Mouse (Mus musculus) cerebellum, adult (tissue): Measurements from ENCODE around the gene Ccdc33.

ENCODE experiments used
- ATAC-seq: cut with Nextera tagmentation; 2 replicates; pipeline ENCODE4 v1.9.2; 2017; ENCODE audit warnings: mild to moderate bottlenecking, moderate library complexity, mixed read lengths; ENCODE audit not compliant: insufficient number of reproducible peaks, low FRiP score, low TSS enrichment

The Ccdc33 gene

DNA sequence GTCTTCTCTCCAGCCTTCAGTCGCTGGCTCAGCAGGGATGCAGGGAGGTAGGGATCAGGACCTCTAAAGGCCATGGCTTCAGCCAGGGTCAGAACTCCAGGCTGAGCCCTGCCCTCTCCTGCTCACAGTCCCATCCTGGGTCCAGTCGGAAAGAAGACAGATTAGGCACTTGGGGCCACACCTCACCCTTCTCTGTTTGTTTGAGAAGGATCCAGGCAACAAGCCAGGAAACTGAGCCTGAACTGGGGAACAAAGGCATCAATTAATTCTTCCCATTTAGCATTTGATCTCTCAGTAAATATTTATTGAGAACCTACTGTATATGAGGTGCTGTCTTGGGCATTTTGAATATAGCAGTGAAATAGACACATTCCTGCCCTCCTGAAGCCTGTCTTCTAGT, at the start of gene Ccdc33:
TSS of gene Ccdc33 (minus strand) at position 153 of the 400 bp plus-strand sequence.
- ATAC-seq = no peak

- ATAC-seq = no peak
Measured at GRCm38 (mm10) chr9:58165779-58166178, 47.2 kb upstream of the Ccdc33 start.

DNA sequence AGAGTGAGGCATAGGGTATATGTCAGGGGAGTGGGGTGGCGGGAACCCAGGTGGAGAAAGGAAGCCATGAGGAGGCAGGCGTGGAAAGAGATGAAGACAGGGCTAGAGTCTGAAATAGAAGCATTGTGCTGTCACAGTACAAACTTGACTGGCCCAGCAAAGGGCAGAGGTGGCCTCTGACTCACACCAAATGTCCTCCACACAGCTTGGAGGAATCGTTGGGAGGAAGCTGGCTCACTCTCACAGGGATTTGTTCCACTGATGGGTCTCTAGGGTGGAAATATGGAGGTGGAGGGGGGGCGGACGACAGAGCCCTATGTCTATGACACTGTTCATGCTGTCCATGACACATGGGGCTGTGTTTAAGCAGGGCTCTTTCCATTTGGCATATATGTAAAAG, 44.5 kb upstream of the Ccdc33 start:
- ATAC-seq = no peak

GRCm38 (mm10) chr9:58162173-58162572, 43.5 kb upstream of the Ccdc33 start:
- no peak for ATAC-seq

DNA sequence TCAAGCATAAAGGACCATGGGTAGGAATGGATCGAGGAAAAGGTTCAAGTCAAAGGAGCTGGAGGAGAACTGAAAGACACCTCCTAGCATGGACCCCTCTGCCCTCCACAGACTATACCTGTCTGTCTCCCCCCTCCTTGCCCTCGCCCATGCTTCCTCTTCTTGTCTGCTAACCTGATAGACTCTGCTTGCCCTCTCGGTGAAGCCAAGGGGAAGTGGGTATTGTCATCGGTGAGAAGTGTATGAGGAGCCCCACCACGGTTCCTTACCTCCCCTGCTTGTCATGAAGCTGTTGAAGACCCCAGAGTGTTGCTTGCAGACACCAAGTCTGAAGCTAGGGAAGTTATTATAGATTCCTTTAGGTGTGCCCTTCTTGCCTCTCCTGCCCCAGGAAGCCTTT, 41.7 kb upstream of the Ccdc33 start:
- ATAC-seq = no peak

GRCm38 (mm10) chr9:58159855-58160254, 41.2 kb upstream of the Ccdc33 start:
- ATAC-seq = no peak

- no peak for ATAC-seq
Measured at GRCm38 (mm10) chr9:58158541-58159311, 40.1 kb upstream of the Ccdc33 start.

- no peak for ATAC-seq
Measured at GRCm38 (mm10) chr9:58157838-58158237, 39.2 kb upstream of the Ccdc33 start.

DNA sequence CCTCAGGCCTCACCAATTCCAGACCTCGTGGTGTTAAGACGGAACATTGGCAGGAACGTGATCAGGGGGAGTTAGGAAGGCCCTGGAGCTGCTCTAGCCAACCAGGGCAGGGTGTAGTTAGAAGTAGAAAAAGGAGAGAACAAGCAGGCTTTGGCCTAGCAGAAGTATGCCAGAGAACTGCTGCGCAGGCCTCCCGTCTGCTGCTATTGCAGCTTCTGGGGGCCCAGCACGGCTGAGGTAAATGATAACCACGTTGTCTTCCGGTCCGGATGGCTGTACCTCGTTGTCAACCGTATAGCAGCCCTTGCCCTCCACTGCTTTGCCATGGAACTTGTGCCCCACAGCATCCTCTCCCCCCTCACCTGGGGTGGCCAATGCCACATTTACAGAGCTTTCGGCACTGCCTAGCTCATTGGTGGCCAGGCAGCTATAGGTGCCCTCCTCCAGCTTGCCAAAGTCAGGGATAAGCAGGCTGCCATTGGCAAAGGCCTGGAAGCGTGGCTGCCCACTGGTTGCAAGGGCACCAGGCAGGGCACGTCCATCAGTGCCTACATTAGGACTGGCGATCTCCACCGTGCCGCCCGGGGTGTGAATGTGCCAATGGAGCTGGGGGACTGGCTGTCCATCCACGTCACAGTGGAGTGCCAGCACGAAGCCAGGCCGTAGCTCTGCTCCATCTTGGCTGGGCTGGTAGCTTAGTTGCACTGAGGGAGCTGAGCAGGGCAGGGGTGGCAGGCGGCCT, 38.4 kb upstream of the Ccdc33 start:
- no peak for ATAC-seq

- ATAC-seq = no peak
Measured at GRCm38 (mm10) chr9:58155366-58155765, 36.7 kb upstream of the Ccdc33 start.

DNA sequence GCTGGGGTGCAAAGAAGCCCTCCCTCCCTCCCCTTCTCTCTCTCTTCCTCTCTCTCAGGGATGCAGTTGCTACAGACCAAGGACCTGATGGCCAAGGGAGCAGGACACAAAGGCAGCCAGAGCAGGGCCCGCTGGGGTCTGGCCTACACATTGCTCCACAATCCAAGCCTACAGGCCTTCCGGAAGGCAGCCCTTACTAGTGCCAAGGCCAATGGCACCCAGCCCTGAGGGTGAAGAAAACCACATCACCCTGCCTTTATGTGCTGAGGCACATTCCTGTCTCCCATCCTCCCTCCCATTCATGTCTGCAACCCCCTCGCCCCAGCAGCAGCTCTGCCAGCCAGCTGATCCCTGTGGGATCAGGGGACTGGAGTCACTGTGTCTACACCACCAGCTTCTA, 34.5 kb upstream of the Ccdc33 start:
- ATAC-seq = no peak

DNA sequence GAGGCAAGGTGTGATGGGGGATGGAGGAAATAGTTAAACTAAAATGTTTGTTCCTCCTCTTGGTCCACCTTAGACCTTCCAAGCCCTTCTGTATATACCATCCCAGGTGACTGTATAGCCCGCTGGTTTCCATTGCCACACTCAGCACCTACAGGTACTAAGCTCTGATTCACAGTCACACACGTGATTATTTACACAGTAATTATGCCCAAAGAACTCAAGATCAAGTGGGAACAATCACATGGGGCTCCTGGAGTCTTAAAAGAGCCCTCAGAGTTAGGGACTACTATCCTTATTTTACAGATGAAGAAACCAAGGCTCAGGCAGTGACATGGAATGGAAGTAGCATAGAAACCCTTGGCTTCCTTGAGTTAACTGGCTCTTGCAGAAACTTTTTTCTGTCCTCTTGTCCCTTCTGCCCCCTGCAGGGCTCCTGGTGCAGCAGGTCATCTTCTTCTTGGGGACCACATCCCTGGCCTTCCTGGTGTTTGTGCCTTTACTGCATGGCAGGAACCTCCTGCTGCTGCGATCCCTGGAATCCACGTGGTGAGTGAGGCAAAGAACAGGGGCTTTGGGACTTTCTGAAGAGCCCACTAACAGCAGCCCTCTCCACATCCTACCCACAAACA, 32.2 kb upstream of the Ccdc33 start:
- no peak for ATAC-seq

- no peak for ATAC-seq
Measured at GRCm38 (mm10) chr9:58148806-58149205, 30.2 kb upstream of the Ccdc33 start.

GRCm38 (mm10) chr9:58145417-58145816, 26.8 kb upstream of the Ccdc33 start:
- ATAC-seq = no peak

DNA sequence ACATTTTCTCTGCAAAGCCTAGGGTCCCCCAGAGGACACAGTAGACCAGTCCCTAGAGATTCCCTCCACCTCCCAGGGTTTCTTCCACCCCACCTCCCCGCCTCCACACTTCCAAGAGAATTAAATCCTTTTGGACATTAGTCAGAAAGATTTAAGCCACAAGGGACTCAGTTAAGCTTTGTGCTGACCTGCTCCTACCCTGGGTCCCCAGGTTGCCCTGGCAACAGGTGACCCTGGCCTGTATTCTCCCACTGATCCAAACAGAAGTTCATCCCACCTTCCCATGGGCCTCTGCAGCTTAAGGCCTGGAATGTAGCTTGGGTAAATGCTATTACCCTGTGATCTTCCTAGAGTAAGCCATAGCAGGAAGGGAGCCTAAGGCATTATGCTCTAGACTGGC, 26.0 kb upstream of the Ccdc33 start:
- ATAC-seq = no peak

GRCm38 (mm10) chr9:58143419-58143818, 24.8 kb upstream of the Ccdc33 start:
- no peak for ATAC-seq

GRCm38 (mm10) chr9:58139947-58140346, 21.3 kb upstream of the Ccdc33 start:
- ATAC-seq = no peak

DNA sequence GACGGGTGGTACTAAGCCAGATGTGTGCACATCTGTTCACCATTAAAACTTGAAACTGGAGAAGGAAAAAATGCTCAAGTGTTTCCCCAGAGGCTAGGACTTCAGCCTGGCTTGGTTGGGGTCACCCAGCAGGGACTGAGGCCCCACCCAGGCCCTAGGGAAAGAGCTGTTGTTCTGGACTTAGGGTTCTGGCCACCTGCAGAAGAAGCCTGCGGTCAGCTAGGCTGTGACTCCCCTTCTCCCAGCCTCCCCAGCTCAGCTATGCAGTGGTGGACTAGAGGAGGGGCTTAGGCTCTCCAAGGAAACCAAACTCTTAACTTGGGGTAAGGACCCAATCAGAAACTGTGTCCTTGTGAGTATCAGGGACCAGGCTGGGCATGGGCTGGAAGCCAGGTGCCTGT, 17.3 kb upstream of the Ccdc33 start:
- no peak for ATAC-seq

DNA sequence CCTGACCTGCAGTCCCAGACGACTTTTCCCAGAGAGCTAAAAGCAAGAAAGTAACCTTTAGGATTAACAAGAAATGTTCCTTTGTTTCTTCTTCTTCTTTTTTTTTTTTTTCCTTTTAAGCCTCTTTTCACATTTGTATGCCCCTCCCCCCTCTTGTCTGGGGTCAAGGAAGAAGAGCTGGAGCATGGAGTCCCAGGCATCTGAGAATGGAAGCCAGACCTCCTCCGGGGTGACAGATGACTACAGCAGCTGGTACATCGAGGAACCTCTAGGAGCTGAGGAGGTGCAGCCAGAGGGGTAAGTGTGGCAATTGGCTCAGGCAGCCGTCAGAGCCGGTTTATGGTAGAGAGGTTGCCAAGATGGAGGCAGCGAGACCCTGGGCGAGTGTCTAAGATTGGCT, 16.3 kb upstream of the Ccdc33 start:
- no peak for ATAC-seq

DNA sequence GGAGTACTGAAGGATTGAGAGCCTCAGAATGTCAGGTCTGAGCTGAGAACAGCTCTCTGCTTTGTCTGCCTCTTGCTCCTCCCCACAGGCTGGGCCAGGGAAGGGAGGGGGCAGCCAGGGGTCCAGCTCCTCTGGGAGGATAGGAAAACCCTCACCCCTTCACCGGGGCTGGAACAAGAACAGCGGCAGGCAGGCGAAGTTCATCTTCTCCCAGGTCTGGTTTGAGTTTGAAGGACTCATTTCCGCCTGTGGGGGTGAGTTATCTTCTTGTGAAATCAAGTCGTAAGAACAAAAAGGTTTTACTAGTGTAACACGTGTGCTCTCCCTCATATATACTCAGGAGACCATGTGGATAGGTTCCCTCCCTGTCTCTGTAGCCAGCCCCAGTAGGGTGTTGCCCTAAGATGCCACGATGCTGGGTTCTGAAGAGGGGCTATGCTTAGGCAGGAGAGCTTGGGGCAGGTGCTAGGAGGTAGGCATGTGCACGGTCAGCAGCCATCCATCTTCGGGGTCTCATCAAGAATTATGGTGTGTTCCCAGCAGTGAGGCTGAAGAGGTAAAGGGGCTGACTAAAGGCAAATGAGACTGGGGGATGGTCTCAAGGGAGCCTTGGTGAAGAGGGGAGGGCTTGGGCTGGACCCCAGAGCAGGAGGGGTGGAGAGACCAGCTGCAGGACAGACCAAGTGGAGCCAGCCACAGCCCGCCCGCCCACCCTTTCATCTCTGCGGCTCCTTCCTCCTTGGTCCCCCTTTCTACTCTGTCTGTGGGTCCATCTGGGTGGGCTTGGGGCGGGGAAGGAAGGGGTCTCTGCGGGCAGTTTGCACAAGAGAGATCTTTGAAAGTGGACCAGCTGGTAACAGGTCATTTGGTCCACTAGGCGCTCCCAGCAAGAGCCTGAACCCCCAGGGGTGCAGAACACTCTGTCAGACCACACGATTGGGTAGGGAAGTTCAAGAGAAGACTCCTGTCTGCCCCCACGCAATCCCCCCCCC, 15.6 kb upstream of the Ccdc33 start:
- ATAC-seq = no peak
